Mouse (Mus musculus) left cerebral cortex, postnatal 25 days (tissue): ENCODE measurements at regions not wholly inside any gene's neighbourhood (a gene's known extent, or its start where the extent isn't known, plus 50 kb on each side); places are given as distances from the start of the nearest gene placed in this dataset.

Experiments
- DNase-seq, 2 experiments: peaks; one replicate each; pipeline ENCODE4 v3.0.0; 2022; ENCODE audit warnings: low spot score in 2 of 2, mixed read lengths in 1 of 2
- intact Hi-C: fragments of 180-260 bp; cut with DNase I; formaldehyde crosslinking; loops from one replicate; pipeline ENCODE4 v1.15.1; 2025

- no peak for DNase-seq
- intact Hi-C loops: no loop called here
These were observed 313.5 kb upstream of the Nfe2l3 start for GRCm38 (mm10) chr6:51118833-51119535.

DNA sequence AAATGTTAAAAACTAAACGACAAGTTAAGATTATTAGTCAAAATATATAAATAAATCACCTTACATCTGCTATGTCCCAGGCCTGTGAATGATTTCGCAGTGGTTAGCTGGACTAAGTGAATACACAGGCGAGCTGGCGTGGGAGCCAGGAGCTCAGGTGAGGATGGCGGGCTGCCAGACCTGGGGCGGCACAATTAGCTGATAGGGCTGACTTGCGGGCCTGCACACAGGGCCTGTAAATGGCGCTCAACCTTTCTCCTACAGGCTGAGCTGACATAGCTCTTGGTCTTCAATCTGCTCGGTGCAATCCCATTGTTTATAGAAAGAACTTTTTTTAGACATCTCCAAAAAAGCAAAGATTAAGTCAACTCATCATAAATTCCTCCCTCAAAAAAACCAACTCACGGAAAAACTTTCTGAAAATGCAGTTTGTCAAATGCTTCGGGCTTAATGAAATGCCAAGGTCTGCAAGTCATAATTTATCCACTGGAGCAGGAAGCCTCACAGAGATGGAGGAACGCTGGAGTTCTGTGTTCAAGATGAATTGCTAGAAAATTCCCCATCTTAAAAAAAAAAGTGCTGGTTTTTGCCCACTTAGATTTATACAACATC, 312.7 kb upstream of the Nfe2l3 start:
- intact Hi-C loops: no loop called here
- no peak for DNase-seq

GRCm38 (mm10) chr6:51122941-51123340, 309.5 kb upstream of the Nfe2l3 start:
- intact Hi-C loops: no loop called here

GRCm38 (mm10) chr6:51127851-51128250, 304.6 kb upstream of the Nfe2l3 start:
- intact Hi-C loops: no loop called here

More at GRCm38 (mm10) chr6:51122941-51123340, 309.5 kb upstream of the Nfe2l3 start:
- DNase-seq: no peak

GRCm38 (mm10) chr6:51129096-51129495, 303.4 kb upstream of the Nfe2l3 start:
- intact Hi-C loops: no loop called here
- DNase-seq: no peak

More at GRCm38 (mm10) chr6:51127851-51128250, 304.6 kb upstream of the Nfe2l3 start:
- no peak for DNase-seq

DNA sequence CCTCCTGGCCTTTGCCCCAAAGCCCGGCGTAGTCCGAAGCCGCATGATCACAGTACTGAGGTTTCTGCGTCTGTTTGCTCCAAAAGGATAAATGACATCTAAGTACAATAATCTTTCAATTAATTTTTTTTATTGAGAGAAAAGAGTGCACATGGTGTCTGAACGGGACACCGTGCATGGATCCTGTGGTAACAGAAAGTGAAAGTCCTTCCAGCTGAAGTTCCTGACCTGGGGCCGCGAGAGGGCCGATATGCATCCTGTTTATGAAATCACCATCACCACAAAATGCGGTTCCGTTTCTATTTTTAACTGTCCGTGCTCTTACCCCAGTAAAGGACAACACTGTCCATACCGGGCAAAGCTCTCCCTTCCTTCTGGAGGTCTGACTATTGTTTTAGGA, 302.9 kb upstream of the Nfe2l3 start:
- intact Hi-C loops: no loop called here
- DNase-seq: no peak

GRCm38 (mm10) chr6:51144762-51145161, 287.7 kb upstream of the Nfe2l3 start:
- DNase-seq: no peak
- intact Hi-C loops: no loop called here

DNA sequence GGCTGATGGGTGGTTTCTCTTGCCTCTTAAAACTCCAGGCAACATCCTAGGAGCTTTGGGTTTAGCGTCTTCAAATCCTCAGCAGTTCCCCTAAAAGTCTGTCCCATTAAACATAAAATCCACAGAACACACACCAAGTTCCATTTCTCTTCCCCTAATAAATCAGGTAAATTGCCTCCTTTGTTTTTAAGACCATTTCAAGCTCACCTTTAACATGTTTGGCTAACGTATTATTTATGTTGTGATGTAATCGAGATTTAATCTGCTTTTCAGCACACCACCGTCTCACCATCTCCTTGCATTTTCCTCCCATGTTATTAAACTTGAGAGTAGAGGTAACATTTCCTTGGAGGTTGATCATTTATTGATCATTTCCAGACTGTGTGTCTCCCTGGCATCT, 286.6 kb upstream of the Nfe2l3 start:
- intact Hi-C loops: no loop called here
- DNase-seq: no peak

DNA sequence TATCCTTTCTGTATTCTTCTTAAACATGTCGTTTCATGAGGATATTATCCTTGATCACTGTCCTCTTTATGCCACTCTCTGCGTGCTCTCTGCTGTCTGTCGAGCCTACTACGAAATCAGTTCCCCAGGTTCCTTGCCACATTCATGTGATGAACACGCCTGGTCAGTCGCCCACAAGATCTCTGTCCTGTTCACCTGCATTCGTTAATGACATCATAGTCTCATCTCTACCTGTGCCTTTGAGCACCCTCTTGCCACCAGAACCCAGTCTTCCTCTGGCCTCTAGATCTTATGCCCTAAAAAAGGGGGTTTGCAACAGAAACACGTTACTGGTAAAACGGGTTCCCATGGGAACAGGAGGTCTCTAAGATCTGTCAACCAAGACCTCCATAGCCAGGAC, 283.6 kb upstream of the Nfe2l3 start:
- intact Hi-C loops: no loop called here
- no peak for DNase-seq

- no peak for DNase-seq
- intact Hi-C loops: no loop called here
These were observed 282.4 kb upstream of the Nfe2l3 start for GRCm38 (mm10) chr6:51150066-51150465.

GRCm38 (mm10) chr6:51150486-51150885, 282.0 kb upstream of the Nfe2l3 start:
- DNase-seq: no peak
- intact Hi-C loops: no loop called here

GRCm38 (mm10) chr6:51150916-51151315, 281.6 kb upstream of the Nfe2l3 start:
- intact Hi-C loops: no loop called here
- no peak for DNase-seq

- no peak for DNase-seq
- intact Hi-C loops: no loop called here
These were observed 275.6 kb upstream of the Nfe2l3 start for GRCm38 (mm10) chr6:51156836-51157370.

DNA sequence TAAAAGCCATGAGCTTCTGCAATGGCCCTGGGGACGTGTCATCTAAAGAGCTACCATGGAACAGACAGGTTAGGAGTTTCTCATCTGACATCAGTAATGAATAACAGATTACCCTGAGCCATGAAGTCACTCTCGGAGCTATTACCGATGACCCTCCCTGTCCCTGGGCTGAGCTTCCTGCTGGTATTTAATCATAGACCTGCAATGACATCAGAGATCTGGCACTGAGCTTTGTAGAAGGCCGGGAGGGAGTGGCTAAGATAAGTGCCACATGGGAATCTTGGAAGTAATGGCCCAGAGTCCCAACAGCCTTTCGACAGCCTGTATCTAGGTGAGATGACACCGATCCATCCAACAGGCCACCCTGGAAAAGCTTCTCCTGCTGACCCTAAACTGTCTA, 271.3 kb upstream of the Nfe2l3 start:
- no peak for DNase-seq
- intact Hi-C loops: no loop called here

DNA sequence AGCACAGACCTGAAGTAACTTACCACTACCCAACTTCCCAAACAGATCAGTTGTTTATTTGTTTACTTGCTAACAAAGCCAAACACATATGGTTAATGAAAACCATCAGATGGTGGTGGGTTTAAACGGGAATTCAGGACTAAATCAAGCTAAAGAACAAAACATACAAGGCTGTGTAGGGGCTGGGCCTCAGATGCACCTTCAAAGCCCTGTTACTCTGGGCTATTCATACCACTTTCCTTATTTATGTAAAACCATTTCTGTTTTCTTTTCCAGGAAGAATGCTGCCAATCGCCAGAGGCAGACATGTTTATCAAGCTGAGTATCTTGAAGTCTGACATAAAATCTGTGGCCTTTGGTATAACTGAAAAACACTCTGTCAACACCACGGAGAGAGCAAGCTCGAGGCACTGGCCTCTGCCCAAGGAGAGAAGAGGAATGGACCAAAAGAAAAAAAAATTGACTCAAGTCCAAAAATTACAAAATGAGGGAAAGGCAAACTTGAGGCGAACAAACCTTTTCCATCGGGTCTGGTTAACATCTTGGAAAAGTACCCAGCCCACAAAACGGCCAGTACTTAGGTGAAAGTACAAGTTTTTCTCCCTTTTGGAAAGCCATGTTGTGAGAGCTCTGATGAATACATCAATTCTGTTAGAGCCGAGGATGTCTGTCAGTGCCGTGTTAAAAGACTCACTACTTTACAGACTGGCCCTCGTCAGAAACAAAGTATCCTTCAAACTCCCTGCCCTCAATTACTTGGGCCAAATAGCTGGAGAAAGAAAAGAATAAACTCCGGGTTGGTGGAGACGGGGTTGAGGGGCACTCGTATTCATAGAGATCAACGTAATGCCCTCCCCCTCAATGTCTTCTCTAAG, 270.0 kb upstream of the Nfe2l3 start:
- intact Hi-C loops: no loop called here
- no peak for DNase-seq

DNA sequence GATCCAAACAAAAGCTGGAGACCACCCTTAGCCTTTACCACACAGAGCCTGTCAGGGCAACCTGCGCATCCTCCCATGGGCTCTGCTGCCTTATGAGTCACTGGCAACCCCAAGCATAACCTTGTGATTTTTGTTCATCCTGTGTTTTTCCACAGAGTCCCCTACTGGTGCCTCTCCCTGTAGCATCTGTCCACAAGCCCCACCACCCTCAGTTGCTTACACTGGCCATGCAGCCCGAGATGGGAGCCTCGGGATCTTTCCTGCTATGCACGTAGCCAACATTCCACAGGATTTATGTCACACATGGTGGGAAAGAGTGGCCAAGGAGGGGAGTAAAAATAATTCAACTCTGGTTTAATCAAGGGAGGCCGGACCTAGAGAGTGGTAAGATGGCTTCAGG, 269.2 kb upstream of the Nfe2l3 start:
- intact Hi-C loops: no loop called here
- DNase-seq: no peak

DNA sequence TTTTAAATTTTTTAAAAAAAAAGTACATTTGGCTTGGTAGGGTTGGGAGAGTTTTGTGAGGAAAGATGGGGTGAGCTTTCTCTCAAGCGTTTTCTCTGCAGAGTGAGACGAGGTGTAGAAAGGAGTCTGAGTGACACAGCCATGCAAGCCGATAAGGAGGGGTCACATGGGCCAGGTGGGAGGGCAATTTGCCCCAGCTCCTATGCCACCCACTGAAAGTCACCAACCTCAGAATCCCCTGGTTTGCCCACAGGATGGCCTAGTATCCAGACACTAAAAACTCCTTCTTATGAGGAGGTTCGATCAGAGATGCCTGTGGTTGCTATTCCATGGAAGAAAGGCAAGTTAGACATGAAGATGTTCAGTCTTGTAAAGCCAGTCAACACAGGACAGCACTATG, 268.6 kb upstream of the Nfe2l3 start:
- intact Hi-C loops: no loop called here
- DNase-seq: no peak

GRCm38 (mm10) chr6:51167028-51167427, 265.4 kb upstream of the Nfe2l3 start:
- no peak for DNase-seq
- intact Hi-C loops: loop anchor here (5.0 kb wide), 1 partner anchor 490 kb away; no protein-coding TSS in a partner anchor

DNA sequence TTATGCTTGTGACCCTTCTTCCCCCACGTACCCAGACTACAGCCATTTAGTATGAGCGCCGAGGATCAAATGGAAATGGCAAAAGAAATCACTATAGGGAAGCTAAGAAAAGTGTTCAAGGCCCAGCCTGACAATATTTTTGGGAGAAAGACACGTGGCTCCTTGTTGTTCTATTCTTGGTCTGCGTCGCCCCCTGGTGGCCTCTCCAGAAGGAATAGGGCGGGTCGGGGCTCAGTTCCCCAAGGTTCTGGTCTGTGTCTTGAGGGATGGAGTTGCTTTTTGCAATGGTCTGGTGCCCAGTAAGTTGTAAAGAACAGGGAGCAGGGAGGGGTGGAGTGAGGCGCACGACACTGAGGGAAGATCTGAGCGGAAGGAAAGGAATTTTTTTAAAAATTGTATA, 264.4 kb upstream of the Nfe2l3 start:
- intact Hi-C loops: loop anchor here (1.0 to 5.0 kb wide), 3 partner anchors 231 to 491 kb away; no protein-coding TSS in a partner anchor
- peak; percentile 71 to 72 for DNase-seq
